Mouse (Mus musculus) left cerebral cortex, adult 2 months (tissue): ENCODE results near the gene Efnb2. TPM values are rescaled to one million over a fixed set of nuclear protein-coding genes. Genes with fewer than 3 reads are reported as not detected.

Source experiments
- DNase-seq, 2 experiments: peaks; one replicate each; pipeline ENCODE4 v3.0.0; 2021 to 2022; ENCODE audit warnings: low spot score in 2 of 2, mixed read lengths in 1 of 2; ENCODE audit errors: extremely low spot score in 1 of 2
- H3K27ac ChIP-seq: fragments of 200-600 bp; 2 replicates; pipeline ENCODE4 v1.8.1; 2022
- H3K4me3 ChIP-seq: fragments of 200-600 bp; 2 replicates; pipeline ENCODE4 v1.8.1; 2022
- CTCF ChIP-seq: fragments of 200-600 bp; IDR thresholded peaks from 2 replicates; pipeline ENCODE4 v1.8.1; 2022; ENCODE audit warnings: antibody characterized with exemption, mild to moderate bottlenecking, moderate library complexity
- intact Hi-C: fragments of 180-260 bp; cut with DNase I; formaldehyde crosslinking; loops from one replicate; pipeline ENCODE4 v1.15.1; 2025
- total RNA-seq, 2 experiments: library from RNA; stranded (reverse); gene quantifications; 2 replicates each; pipeline ENCODE4 v1.2.3; 2021

The Efnb2 gene
- total RNA-seq, 2 experiments from 2014 or later: 61.3 to 62.8 TPM

GRCm38 (mm10) chr8:8674864-8675263 is 13.8 kb upstream of the Efnb2 start:
- DNase-seq: no peak
- intact Hi-C loops: no loop called here
- TF ChIP-seq CTCF: no peak
- H3K4me3 ChIP-seq: no peak overlapping the region
- H3K27ac ChIP-seq: no peak overlapping the region

GRCm38 (mm10) chr8:8661759-8662138 is 707 bp upstream of the Efnb2 start:
- H3K4me3 ChIP-seq: peak overlapping the region; percentile 95
- DNase-seq: peak; percentile 89 to 92
- intact Hi-C loops: loop anchor here (2.0 to 5.0 kb wide), 2 partner anchors 331 to 516 kb away; no protein-coding TSS in a partner anchor
- peak overlapping the region; percentile 79 for H3K27ac ChIP-seq
- TF ChIP-seq CTCF: peak; percentile 83

- Histone ChIP-seq H3K27ac (peak overlapping the region; percentile 93), H3K4me3 (peak overlapping the region; percentile 95)
- intact Hi-C loops: loop anchor here (5.0 kb wide), 1 partner anchor 517 kb away; no protein-coding TSS in a partner anchor
- no peak for TF ChIP-seq CTCF
- DNase-seq: no peak
Observed at GRCm38 (mm10) chr8:8660307-8661098, 539 bp downstream of the Efnb2 start.

GRCm38 (mm10) chr8:8659503-8660306 is 1.3 kb downstream of the Efnb2 start:
- Histone ChIP-seq H3K4me3 (peak overlapping the region; percentile 95), H3K27ac (peak overlapping the region; percentile 93)
- intact Hi-C loops: loop anchor here (2.0 to 10.0 kb wide), 5 partner anchors 427 to 1642 kb away; no protein-coding TSS in a partner anchor
- peak; percentile 48 to 51 for DNase-seq
- no peak for TF ChIP-seq CTCF

GRCm38 (mm10) chr8:8658426-8659224 is 2.4 kb downstream of the Efnb2 start:
- DNase-seq: peak; percentile 81 to 88
- peak overlapping the region; percentile 95 for H3K4me3 ChIP-seq
- intact Hi-C loops: loop anchor here (2.0 to 10.0 kb wide), 4 partner anchors 426 to 1641 kb away; no protein-coding TSS in a partner anchor
- peak overlapping the region; percentile 93 for H3K27ac ChIP-seq
- TF ChIP-seq CTCF: peak; percentile 66

- DNase-seq: no peak
- no peak for TF ChIP-seq CTCF
- Histone ChIP-seq H3K4me3 (peak overlapping the region; percentile 95), H3K27ac (peak overlapping the region; percentile 69)
- intact Hi-C loops: loop anchor here (2.0 to 10.0 kb wide), 4 partner anchors 425 to 1641 kb away; no protein-coding TSS in a partner anchor
Observed at GRCm38 (mm10) chr8:8657692-8658355, 3.2 kb downstream of the Efnb2 start.

- H3K27ac ChIP-seq: peak overlapping the region; percentile 69
- intact Hi-C loops: loop anchor here (5.0 to 10.0 kb wide), 3 partner anchors 612 to 1640 kb away; no protein-coding TSS in a partner anchor
- TF ChIP-seq CTCF: no peak
- no peak for DNase-seq
- H3K4me3 ChIP-seq: peak overlapping the region; percentile 95
Observed at GRCm38 (mm10) chr8:8656578-8657441, 4.2 kb downstream of the Efnb2 start.

- no peak for TF ChIP-seq CTCF
- Histone ChIP-seq H3K27ac (peak overlapping the region; percentile 69), H3K4me3 (peak overlapping the region; percentile 95)
- no peak for DNase-seq
- intact Hi-C loops: loop anchor here (2.0 to 10.0 kb wide), 4 partner anchors 33 to 1638 kb away; no protein-coding TSS in a partner anchor
Observed at GRCm38 (mm10) chr8:8655346-8656340, 5.4 kb downstream of the Efnb2 start.
